ENCODE assay signal across 8 mouse cellular contexts in genomic region chr6:83326761-83327160, GRCm38 (mm10). TPM values are rescaled to one million over a fixed set of nuclear protein-coding genes. Genes with fewer than 3 reads are reported as not detected.
DNase-seq lines count a peak whose midpoint lies in the region; ATAC-seq and TF ChIP-seq lines count a peak whose summit lies in the region.

No protein-coding gene starts in this region.

- peak overlapping the region; percentile 74 for H3K4me3 ChIP-seq in heart, adult 2 months
- peak overlapping the region; percentile 69 for H3K4me3 ChIP-seq in C2C12 (ENCODE audit: insufficient read depth, poor library complexity, severe bottlenecking)
- H3K4me3 ChIP-seq in forebrain, embryonic 14.5 days (ENCODE audit: low read depth, low read length): peak overlapping the region; percentile 90
- H3K4me3 ChIP-seq in liver, embryonic 15.5 days (replicated peaks): peak overlapping the region; percentile 91

- no peak for DNase-seq in heart, adult 2 months
- no peak for DNase-seq in heart, adult 11 months
- DNase-seq in forebrain, embryonic 14.5 days (ENCODE audit: low spot score): no peak
- DNase-seq in cerebellum, postnatal 4 days (ENCODE audit: low spot score in 2 of 2): no peak
- no peak for DNase-seq in adrenal gland, adult (ENCODE audit: inconsistent age in 2 of 2, low spot score in 1 of 2)
- no peak for DNase-seq in spleen, postnatal 36 days (ENCODE audit: low spot score in 2 of 2)

- TF ChIP-seq CTCF in heart, adult 2 months (IDR thresholded peaks at IDR 0.05): no peak
- TF ChIP-seq CTCF in C2C12 (IDR thresholded peaks at IDR 0.05; ENCODE audit: control insufficient read depth, insufficient read depth, insufficient read length): no peak

- TF ChIP-seq EP300 in heart, adult 2 months (IDR thresholded peaks at IDR 0.05; ENCODE audit: insufficient read depth, low read depth, low read length): no peak

- H3K9me3 ChIP-seq in forebrain, embryonic 14.5 days (replicated peaks; ENCODE audit: control insufficient read depth, low read length): no peaks in the 10 kb centered on the region
- no peaks in the 10 kb centered on the region for H3K9me3 ChIP-seq in liver, embryonic 15.5 days (replicated peaks)

- peak overlapping the region; percentile 83 for H3K4me2 ChIP-seq in forebrain, embryonic 14.5 days (ENCODE audit: low read length)
- H3K4me2 ChIP-seq in liver, embryonic 15.5 days: peak overlapping the region; percentile 75

- peak overlapping the region; percentile 93 for H3K27ac ChIP-seq in heart, adult 2 months
- H3K27ac ChIP-seq in forebrain, embryonic 14.5 days (ENCODE audit: low read depth, low read length): no peak overlapping the region
- peak overlapping the region; percentile 99 for H3K27ac ChIP-seq in liver, embryonic 15.5 days (replicated peaks)

- H3K79me2 ChIP-seq in heart, adult 2 months (replicated peaks; ENCODE audit: control insufficient read depth, insufficient read depth, low read length): peaks cover 5% of the 10 kb centered on the region
- H3K79me2 ChIP-seq in C2C12 (ENCODE audit: control insufficient read depth, insufficient read depth): peaks cover 52% of the 10 kb centered on the region

- peaks cover 2% of the 10 kb centered on the region for H3K4me1 ChIP-seq in heart, adult 2 months (ENCODE audit: control insufficient read depth, insufficient read depth, low read length)
- peaks cover 12% of the 10 kb centered on the region for H3K4me1 ChIP-seq in forebrain, embryonic 14.5 days (ENCODE audit: control insufficient read depth, insufficient read depth, low read length)
- H3K4me1 ChIP-seq in liver, embryonic 15.5 days (replicated peaks): peaks cover 38% of the 10 kb centered on the region

- intact Hi-C loops in heart, adult 2 months (cut with DNase I): loop anchor here (1.0 to 5.0 kb wide), 2 partner anchors 23 to 204 kb away; partner anchors contain the start of genes Bola3 and Wbp1

- H3K9ac ChIP-seq in heart, adult 2 months (ENCODE audit: low read depth, low read length): no peak overlapping the region; the same call in 1 of the 2 replicates
- H3K9ac ChIP-seq in forebrain, embryonic 14.5 days (ENCODE audit: low read length): peak overlapping the region; percentile 95
- peak overlapping the region; percentile 95 for H3K9ac ChIP-seq in liver, embryonic 15.5 days

- peaks cover 11% of the 10 kb centered on the region for H3K36me3 ChIP-seq in heart, adult 2 months (ENCODE audit: control insufficient read depth, insufficient read depth, low read length)
- peaks cover 27% of the 10 kb centered on the region for H3K36me3 ChIP-seq in C2C12 (ENCODE audit: control insufficient read depth, insufficient read depth)
- peaks cover 26% of the 10 kb centered on the region for H3K36me3 ChIP-seq in forebrain, embryonic 14.5 days (ENCODE audit: control insufficient read depth, insufficient read depth, low read length)
- H3K36me3 ChIP-seq in liver, embryonic 15.5 days (replicated peaks): peaks cover 43% of the 10 kb centered on the region

- WGBS in heart, adult 2 months: 36% methylated on average over 6 of the region's 6 CpGs
- WGBS in forebrain, embryonic 14.5 days: 68% methylated on average over 6 of the region's 6 CpGs
- 23% methylated on average over 6 of the region's 6 CpGs for WGBS in liver, embryonic 15.5 days (ENCODE audit: insufficient replicate concordance)

- peak overlapping the region; percentile 11 for H3ac ChIP-seq in C2C12 (ENCODE audit: control insufficient read depth, insufficient read length, low read depth)

- H3K79me3 ChIP-seq in C2C12 (ENCODE audit: low read depth): peaks cover 44% of the 10 kb centered on the region

- ATAC-seq in forebrain, embryonic 14.5 days: no peak
- no peak for ATAC-seq in liver, embryonic 15.5 days (ENCODE audit: insufficient read depth)

- H3K27me3 ChIP-seq in heart, adult 2 months (ENCODE audit: control insufficient read depth, insufficient read depth, low read length): no peaks in the 10 kb centered on the region
- H3K27me3 ChIP-seq in C2C12 (ENCODE audit: control insufficient read depth, insufficient read depth, insufficient read length): no peaks in the 10 kb centered on the region
- H3K27me3 ChIP-seq in forebrain, embryonic 14.5 days (replicated peaks; ENCODE audit: control insufficient read depth, insufficient read depth, low read length): no peaks in the 10 kb centered on the region
- H3K27me3 ChIP-seq in liver, embryonic 15.5 days: no peaks in the 10 kb centered on the region

- no peak for TF ChIP-seq POLR2A in heart, adult 2 months (IDR thresholded peaks at IDR 0.05; ENCODE audit: insufficient read depth, low read depth, low read length)

TF ChIP-seq in C2C12, 6 proteins besides CTCF, POLR2A, EP300 and RAD21:
- TF ChIP-seq MYOG (IDR thresholded peaks at IDR 0.05; ENCODE audit: control insufficient read depth, extremely low read depth, insufficient read length) (no peak), USF1 (IDR thresholded peaks at IDR 0.05; ENCODE audit: low read depth) (no peak), MAX (IDR thresholded peaks at IDR 0.05) (no peak), FOSL1 (IDR thresholded peaks at IDR 0.05; ENCODE audit: insufficient read depth, low read length, poor library complexity, severe bottlenecking) (no peak)

RNA-seq across cellular contexts. Expression of gene Mob1a, which starts 0.9 kb away (rescaled TPM):
- 10 to 100 TPM; 22.3 to 22.6 TPM for total RNA-seq in heart, adult 2 months (2021)
- polyA plus RNA-seq in heart, adult 2 months (2012; rRNA removed): 12.4 and 22.7 TPM in 2 replicates
- polyA plus RNA-seq in C2C12 (2012; fragmentation: generic; extraction: Trizol): 30.8 TPM
- 34.5 and 37.6 TPM in 2 replicates for polyA plus RNA-seq in forebrain, embryonic 14.5 days (2014; fragmentation: Nextera tagmentation; extraction: Ambion mirVana)
- polyA plus RNA-seq in liver, embryonic 15.5 days (2015; fragmentation: Nextera tagmentation; extraction: Ambion mirVana): 34.9 and 35.9 TPM in 2 replicates

RNA-seq across cellular contexts. Expression of gene Mthfd2, which starts 1.1 kb away (rescaled TPM):
- 1 to 10 TPM; 2.8 TPM for total RNA-seq in heart, adult 2 months (2021)
- polyA plus RNA-seq in heart, adult 2 months (2012; rRNA removed): 1.7 and 2.5 TPM in 2 replicates
- 120 TPM for polyA plus RNA-seq in C2C12 (2012; fragmentation: generic; extraction: Trizol)
- 25.3 and 27.2 TPM in 2 replicates for polyA plus RNA-seq in forebrain, embryonic 14.5 days (2014; fragmentation: Nextera tagmentation; extraction: Ambion mirVana)
- polyA plus RNA-seq in liver, embryonic 15.5 days (2015; fragmentation: Nextera tagmentation; extraction: Ambion mirVana): 61.6 and 67.8 TPM in 2 replicates

RNA-seq across cellular contexts. Expression of gene Bola3, which starts 22.2 kb away (rescaled TPM):
- total RNA-seq in heart, adult 2 months (2021): 100 to 1,000 TPM; 396 to 406 TPM
- polyA plus RNA-seq in heart, adult 2 months (2012; rRNA removed): 91.1 and 159 TPM in 2 replicates
- polyA plus RNA-seq in C2C12 (2012; fragmentation: generic; extraction: Trizol): 111 TPM
- polyA plus RNA-seq in forebrain, embryonic 14.5 days (2014; fragmentation: Nextera tagmentation; extraction: Ambion mirVana): 66.7 and 93.2 TPM in 2 replicates
- polyA plus RNA-seq in liver, embryonic 15.5 days (2015; fragmentation: Nextera tagmentation; extraction: Ambion mirVana): 204 and 248 TPM in 2 replicates
